Mouse (Mus musculus): ENCODE data around the gene Apopt1. TPM values are rescaled to one million over a fixed set of nuclear protein-coding genes. Genes with fewer than 3 reads are reported as not detected.

The Apopt1 gene
- polyA plus RNA-seq, 1 experiment = 39.8 TPM

Other genes with a start within 250 kb of the Apopt1 start
- 37.6 and 60.4 TPM in 2 replicates for gene Gm266, start 227.4 kb upstream of the Apopt1 start, polyA plus RNA-seq (2012; rRNA removed)
- 83.7 and 112 TPM in 2 replicates for gene Eif5, start 175.2 kb upstream of the Apopt1 start, polyA plus RNA-seq (2012; rRNA removed)
- gene Mark3, start 138.7 kb upstream of the Apopt1 start, polyA plus RNA-seq (2012; rRNA removed) = 27.8 and 30.3 TPM in 2 replicates
- gene Ckb, start 40.9 kb upstream of the Apopt1 start, polyA plus RNA-seq (2012; rRNA removed) = 345 and 403 TPM in 2 replicates
- 27.4 and 32.1 TPM in 2 replicates for gene Trmt61a, start 35.2 kb upstream of the Apopt1 start, polyA plus RNA-seq (2012; rRNA removed)
- 17.5 and 23.5 TPM in 2 replicates for gene Bag5, start within 50 bp of the Apopt1 start, polyA plus RNA-seq (2012; rRNA removed)
- 47.3 and 48.2 TPM in 2 replicates for gene Klc1, start 45.6 kb downstream of the Apopt1 start, polyA plus RNA-seq (2012; rRNA removed)
- gene Xrcc3, start 100.6 kb downstream of the Apopt1 start, polyA plus RNA-seq (2012; rRNA removed) = 14.6 and 14.7 TPM in 2 replicates
- gene Zfyve21, start 100.9 kb downstream of the Apopt1 start, polyA plus RNA-seq (2012; rRNA removed) = 173 and 189 TPM in 2 replicates
- 27.8 and 33.5 TPM in 2 replicates for gene Ppp1r13b, start 194.8 kb downstream of the Apopt1 start, polyA plus RNA-seq (2012; rRNA removed)